Mouse (Mus musculus) Muller cell, postnatal 12 days (primary cell): ENCODE results near the gene Psmg1.
A peak's percentile ranks its signal among the peaks of the same experiment; 100 is the strongest.
"Not testable (repeated sequence)": the region's sequence is repeated elsewhere in the genome, so short reads cannot be mapped to it uniquely, and the experiment has no call there.

ENCODE experiments used
- DNase-seq: peaks from one replicate; pipeline ENCODE4 v3.0.0-alpha.2; 2015; ENCODE audit errors: inconsistent ontology term

Psmg1 gene

GRCm38 (mm10) chr16:95990462-95991121, at the start of gene Psmg1:
Gene Psmg1 (minus strand): TSS chr16:95990960.
- DNase-seq: peak; percentile 98

- DNase-seq: no peak
Measured at GRCm38 (mm10) chr16:96039538-96039937, 48.8 kb upstream of the Psmg1 start.

GRCm38 (mm10) chr16:96034473-96034872, 43.7 kb upstream of the Psmg1 start:
- no peak for DNase-seq

GRCm38 (mm10) chr16:96032368-96033043, 41.7 kb upstream of the Psmg1 start:
- DNase-seq: no peak

GRCm38 (mm10) chr16:96030476-96031102, 39.8 kb upstream of the Psmg1 start:
- DNase-seq: no peak

- DNase-seq: no peak
Measured at GRCm38 (mm10) chr16:96026256-96026655, 35.5 kb upstream of the Psmg1 start.

- DNase-seq: no peak
Measured at GRCm38 (mm10) chr16:96025244-96025643, 34.5 kb upstream of the Psmg1 start.

- DNase-seq: no peak
Measured at GRCm38 (mm10) chr16:96021045-96021444, 30.3 kb upstream of the Psmg1 start.

- DNase-seq: not testable (repeated sequence)
Measured at GRCm38 (mm10) chr16:96009124-96009523, 18.4 kb upstream of the Psmg1 start.

GRCm38 (mm10) chr16:96004278-96004677, 13.5 kb upstream of the Psmg1 start:
- DNase-seq: not testable (repeated sequence)

GRCm38 (mm10) chr16:95999291-95999690, 8.5 kb upstream of the Psmg1 start:
- DNase-seq: no peak

- DNase-seq: no peak
Measured at GRCm38 (mm10) chr16:95996156-95996555, 5.4 kb upstream of the Psmg1 start.

GRCm38 (mm10) chr16:95994576-95994975, 3.8 kb upstream of the Psmg1 start:
- DNase-seq: not testable (repeated sequence)

GRCm38 (mm10) chr16:95992596-95992995, 1.8 kb upstream of the Psmg1 start:
- no peak for DNase-seq

GRCm38 (mm10) chr16:95991122-95991900, 551 bp upstream of the Psmg1 start:
- peak; percentile 7 for DNase-seq

GRCm38 (mm10) chr16:95984911-95985310, 5.8 kb downstream of the Psmg1 start:
- no peak for DNase-seq

- no peak for DNase-seq
Measured at GRCm38 (mm10) chr16:95983601-95984000, 7.2 kb downstream of the Psmg1 start.

- no peak for DNase-seq
Measured at GRCm38 (mm10) chr16:95970841-95971240, 19.9 kb downstream of the Psmg1 start.

GRCm38 (mm10) chr16:95967455-95967854, 23.3 kb downstream of the Psmg1 start:
- no peak for DNase-seq

- peak; percentile 26 for DNase-seq
Measured at GRCm38 (mm10) chr16:95964427-95965023, 26.2 kb downstream of the Psmg1 start.

- DNase-seq: not testable (repeated sequence)
Measured at GRCm38 (mm10) chr16:95961484-95961883, 29.3 kb downstream of the Psmg1 start.

- not testable (repeated sequence) for DNase-seq
Measured at GRCm38 (mm10) chr16:95960689-95961088, 30.1 kb downstream of the Psmg1 start.
